Mouse (Mus musculus) WW6 (cell line): Measurements from ENCODE around the gene Dnah8.
"Not testable (repeated sequence)": the region's sequence is repeated elsewhere in the genome, so short reads cannot be mapped to it uniquely, and the experiment has no call there.

Experiments
- DNase-seq: peaks from one replicate; pipeline ENCODE4 v3.0.0-alpha.2; 2013; ENCODE audit warnings: low read depth, low spot score

Gene Dnah8

DNA sequence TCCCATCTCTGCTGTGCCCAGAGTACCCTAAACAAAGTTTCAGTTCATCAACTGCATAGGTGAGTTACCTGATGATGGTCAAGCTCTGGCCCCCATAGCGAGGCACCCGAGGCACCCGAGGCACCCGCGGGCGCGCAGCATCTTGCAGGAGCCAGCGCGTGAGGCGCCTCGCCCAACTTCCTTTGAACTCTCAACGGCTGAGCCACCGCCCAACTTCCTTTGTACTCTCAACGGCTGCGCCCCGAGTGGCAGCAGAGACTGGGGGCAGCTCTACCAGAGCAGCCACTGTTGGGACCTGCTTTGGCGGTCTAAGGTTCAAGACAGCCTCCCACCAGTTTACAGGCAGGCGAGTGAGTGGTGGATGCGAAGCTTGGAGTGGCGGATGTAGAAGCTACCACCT is at the start of gene Dnah8:
TSS of gene Dnah8 (plus strand) at position 223 of the 400 bp plus-strand sequence.
- DNase-seq, result not testable (repeated sequence)

DNA sequence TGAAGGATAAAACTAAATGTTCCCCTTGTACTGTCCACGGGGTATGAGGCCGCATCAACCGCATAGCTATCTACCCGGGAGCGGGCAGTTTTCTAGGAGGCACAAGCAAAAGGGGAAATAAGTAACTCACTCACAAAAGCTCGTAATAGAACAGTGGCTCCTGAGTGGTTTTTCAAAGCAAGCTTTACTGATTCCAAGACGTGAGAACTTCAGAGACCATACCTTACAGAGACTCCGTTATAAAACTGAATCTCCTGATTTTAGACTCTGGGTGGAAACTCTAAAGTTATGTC is 49.4 kb upstream of the Dnah8 start:
- DNase-seq, result no peak

DNA sequence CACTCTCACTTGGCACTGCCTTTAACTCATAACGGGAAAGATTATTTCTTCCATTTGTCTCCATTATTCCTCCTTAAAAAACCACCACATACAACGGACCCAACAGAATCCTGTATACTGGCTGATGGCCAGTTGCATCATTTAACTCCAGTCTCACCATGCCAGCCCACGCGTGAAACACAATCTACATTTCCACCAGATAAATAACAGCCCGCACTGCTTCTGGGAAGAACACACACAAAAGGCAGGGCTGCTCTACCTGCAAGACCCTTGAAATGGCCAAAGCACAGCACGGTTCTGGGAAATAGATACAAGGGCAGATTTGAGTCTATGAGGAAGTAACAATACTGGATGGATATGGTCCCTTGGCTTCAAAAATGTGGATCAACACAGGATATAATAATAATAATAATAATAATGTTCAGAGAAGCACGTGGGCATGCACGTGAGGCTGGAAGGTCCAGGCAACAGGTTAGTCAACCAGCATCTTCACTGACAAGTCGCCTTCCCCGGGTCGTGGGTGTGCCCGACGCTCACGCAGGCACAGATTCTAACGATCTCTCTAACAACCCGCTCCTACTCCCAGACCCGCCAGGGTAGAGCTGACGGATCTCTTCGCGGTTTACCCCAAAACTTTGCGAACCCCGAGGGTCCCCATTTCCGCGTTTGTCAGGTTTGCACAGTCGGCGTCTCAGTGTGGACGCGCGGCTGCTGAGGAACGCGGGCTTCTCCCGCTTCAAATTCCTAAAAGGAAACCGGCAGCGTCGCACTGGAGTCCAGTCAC is 48.8 kb upstream of the Dnah8 start:
- peak; percentile 13 for DNase-seq

DNA sequence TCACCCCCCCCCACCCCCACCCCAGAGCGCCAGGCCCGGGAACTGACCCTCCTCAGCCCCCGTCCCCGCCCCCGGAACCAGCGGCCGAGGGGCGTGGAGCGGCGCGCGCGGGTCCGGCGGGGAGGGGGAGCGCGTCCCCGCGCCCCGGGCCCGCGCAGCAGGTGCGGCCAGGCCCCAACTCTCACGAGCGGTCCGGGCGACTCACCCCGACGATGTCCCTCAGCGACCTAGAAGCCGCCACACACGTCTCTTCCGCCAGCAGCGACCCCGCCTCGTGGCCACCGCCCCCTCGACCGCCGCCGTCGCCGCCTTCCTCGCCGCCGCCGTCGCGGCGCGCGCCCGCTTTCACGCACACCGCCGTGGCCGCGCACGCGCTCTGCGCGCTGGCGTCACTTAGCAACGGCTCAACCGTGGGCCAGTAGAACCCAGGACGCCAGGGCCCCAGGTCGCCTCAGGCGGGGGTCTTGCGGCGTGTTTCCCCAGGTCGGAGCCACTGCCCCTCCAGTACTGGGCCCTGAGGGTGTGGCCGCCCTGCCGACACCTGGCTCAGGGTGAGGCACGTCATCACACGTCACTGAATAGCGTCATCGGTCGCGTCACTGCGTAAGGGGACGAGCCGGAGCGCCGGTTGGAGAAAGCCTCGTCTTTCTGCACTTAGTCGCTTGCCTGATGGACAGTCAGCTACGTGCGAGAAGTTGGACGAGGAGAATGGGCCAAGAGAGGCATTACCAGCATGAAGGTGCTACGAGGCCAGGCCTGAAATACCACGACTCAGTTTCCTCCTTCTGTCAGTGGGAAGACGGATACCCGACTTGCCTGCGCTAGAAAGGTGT is 48.0 kb upstream of the Dnah8 start, which contains the start of gene Btbd9:
TSS of gene Btbd9 (minus strand) at position 548 of the 833 bp plus-strand sequence.
- DNase-seq, result peak; percentile 70

DNA sequence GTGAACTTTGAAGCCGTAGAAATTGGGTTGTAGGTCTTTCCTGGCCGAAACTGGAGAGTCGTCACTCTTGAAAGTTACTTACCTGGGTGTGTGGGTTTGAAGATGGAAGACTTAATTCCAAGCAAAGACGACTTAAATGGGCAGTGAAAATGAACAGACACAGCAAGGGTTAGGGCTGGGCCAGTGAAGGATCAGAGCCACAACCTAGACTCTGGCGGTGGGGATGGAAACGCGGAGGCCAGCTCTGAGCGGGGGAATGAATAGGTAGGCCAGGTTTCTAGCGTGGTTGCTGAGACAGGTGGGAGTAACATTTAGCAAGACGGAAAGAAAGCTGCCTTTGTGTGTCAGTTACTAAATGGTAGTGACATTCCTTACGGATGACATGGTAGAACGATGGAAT is 47.2 kb upstream of the Dnah8 start:
- no peak for DNase-seq

DNA sequence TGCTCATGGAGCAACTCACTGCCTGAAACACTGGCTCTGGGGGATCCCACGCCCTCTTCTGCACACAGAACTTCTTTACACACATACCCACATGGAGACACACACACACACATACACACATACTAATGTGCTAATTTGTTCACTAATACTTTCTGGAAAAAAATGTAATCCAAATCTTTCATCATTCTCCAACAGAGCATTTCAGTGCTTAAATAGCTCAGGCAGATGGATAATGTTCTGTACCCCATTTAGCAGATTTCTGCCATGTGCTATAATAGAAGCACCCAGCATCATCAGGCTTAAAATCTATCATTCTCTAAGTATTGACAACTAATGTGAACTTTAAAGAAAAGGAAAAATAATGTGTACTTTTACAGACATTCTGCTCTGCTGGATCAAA is 43.4 kb upstream of the Dnah8 start:
- DNase-seq, result no peak

DNA sequence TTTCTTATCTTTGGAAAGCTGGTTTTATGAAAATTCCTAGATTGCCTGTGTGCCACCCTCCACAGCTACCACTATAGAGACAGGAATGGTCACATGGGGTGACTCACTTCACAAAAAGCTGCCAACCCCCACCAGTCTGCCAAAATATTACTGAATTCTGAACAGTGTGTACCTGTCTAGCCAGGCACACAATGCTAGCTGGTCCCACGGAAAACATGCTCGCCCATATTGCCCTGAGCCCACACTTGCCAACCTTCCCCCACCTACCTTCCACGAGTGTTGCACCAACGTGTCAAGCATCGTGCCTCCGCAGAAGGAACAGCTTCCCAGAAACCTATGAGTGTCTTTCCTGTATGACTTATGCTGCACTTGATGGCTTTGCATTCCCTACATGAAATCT is 43.0 kb upstream of the Dnah8 start:
- DNase-seq, result no peak

DNA sequence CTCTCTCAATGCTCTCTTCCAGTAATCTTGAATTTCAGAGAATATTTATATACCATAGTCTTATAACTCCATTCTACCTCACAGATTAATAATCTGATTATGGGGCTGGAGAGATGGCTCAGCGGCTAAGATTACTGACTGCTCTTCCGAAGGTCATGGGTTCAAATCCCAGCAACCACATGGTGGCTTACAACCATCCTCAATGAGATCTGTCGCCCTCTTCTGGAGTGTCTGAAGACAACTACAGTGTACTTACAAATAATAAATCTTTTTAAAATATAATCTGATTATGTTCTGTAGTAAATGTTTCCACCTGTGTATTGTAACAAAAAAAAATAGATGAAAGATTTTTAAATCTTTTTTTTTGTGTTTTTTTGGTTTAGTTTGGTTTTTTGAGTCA is 41.8 kb upstream of the Dnah8 start:
- no peak for DNase-seq

DNA sequence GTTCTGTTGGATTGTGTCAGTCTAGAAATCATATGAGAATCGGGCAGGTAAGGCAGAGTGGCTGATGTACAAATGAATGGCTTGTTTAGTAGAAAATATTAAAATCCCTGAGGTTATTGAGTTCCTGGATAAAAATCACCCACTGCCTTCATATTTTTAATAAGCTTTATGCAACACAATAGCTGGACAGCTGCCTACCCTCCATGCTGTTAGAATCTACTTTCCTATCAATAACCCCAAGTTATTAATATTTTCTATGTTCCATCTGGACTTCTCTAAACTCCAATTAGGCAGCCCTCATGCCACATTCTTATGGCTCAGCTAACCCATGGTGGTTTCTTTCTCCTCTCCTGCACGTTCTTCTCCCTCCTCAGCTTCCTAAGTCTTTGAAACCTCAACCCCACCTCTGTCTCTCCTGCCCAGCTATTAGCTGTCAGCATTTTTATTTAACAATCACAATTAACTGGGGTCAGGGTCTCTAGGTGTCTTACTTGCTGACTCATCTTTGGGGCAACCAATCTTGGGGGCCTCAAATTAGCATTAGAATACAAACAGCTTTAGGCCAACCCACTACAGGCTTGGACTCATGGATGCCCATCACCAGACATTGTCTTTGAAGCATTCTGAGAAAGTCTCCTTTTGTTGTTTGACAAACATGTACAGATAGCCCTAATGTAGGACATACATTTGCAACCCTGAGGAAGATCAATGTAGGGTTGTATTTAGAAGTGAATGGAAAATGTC is 40.7 kb upstream of the Dnah8 start:
- DNase-seq, result no peak

DNA sequence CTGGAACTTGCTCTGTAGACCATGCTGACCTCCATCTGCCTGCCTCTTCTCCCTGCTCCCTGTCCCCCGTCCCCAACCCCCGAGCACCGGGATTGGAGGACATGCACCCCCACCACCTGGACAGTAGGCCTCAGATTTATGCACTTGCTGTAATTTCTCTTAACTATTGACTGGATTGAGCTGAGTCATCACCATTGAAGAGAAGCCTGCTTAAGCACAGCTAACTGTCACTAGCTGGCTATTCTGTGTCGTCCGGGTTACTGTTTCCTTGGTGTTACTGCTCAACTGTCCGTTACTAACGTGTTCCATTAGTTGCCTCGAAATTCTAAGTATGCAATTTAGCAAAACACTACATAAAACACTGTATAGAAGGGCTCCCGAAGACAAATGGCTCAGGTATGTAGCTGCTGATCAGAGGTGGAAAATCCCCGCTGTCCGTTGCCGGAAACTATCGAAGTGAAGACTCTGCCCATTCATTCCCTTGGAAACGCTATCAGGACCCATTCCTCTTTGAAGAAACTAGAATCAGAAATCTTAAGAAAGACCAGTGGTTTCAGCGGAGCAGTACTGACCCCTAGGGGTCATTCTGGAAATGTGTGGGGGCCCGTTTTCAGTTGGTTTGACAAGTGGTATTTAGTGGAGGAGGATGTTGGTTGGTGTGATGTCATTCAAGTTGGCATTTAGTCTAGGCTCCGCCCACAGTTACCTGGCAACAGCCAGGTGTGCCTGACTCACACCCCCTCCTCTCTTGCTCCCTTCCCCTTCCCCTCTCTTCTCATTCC is 33.5 kb upstream of the Dnah8 start:
- peak; percentile 43 for DNase-seq

DNA sequence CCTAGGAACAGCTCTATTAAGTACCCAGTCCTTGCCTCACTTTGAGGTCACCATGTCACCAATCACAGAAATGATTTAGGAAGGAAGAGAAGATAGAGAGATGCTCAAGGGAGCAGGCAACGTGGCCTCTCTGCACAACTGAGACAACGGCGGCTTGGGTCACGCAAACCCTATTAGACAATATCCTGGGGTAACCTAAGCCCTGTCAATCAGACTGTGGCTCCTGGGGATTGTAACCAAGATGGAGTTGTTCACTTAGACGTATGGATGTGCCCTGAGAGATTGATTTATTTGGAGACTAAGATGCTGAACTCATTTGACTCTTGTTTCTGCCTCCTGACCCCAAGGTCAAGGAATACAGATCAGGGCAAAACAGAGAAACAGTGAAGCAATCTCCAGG is 29.7 kb upstream of the Dnah8 start:
- no peak for DNase-seq

DNA sequence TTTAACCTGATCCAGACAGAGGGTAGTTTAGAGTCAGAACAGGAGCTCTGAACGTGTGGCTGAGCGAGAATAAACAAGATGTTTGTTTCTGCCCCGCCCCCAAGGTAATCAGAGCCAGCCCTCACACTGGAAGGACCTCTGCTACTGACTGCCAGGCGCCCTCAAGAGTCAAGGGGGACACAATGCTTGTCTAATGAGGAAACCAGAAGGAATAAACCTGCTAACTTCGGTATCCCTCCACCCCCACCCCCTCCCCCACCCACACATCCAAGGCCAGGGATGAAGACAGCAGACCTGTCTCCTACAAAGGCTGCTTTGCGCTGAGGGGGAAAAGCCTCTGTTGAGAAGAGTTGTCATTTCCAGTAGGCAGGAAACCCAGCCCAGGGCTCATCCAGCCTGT is 29.3 kb upstream of the Dnah8 start:
- DNase-seq, result no peak

DNA sequence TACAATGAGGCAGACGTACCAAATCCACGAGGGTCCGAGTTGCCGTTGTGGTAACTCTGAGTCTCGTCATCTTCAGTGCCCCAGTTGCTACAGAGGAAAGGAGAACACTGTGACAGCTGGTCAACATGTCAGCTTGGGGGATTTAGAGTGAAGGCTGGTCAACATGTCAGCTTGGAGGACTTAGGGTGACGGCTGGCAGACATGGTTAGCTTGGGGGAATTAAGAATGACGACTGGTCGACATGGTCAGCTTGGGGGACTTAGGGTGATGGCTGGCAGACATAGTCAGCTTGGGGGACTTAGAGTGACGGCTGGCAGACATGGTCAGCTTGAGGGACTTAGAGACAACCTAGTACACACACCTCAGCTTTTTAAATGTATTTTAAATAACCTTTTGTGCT is 26.4 kb upstream of the Dnah8 start:
- DNase-seq, result no peak

DNA sequence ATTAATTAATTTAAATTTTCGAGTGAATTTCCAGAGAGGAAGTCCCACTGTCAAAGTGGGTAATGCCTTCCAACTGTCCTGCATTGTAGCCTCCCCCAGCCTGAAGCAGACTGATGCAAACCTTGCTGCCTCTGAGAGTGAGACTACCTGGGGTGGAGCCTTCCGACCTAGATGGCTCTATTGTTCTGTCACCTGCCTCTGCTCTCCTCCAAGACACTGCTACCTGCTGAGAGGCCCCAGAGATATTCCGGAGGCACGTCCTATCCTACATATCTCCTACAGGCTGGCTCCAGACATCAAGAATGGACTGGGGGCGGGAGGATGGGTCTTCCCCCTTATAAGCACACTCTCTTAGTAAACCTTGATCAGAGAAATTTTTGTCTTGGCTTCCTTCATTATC is 25.9 kb upstream of the Dnah8 start:
- DNase-seq, result no peak

DNA sequence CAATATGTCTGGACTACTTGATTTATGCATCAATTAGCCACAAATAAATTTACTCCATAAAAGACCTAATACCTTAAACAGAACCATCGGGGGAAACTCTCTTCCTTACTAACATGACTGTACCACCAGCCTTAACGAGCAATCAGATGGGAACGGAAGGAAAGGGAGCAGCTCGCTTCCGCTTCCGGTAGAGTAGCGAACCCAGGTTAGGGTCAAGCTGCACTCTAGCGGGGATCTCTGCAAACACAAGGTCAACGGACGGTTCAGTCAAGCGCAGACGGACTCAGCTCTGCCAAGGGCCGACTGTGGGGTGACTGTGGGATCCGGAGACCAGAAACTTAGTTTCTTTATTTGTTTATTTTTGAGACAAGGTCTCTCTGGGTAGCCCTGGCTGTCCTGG is 22.0 kb upstream of the Dnah8 start:
- DNase-seq, result no peak

DNA sequence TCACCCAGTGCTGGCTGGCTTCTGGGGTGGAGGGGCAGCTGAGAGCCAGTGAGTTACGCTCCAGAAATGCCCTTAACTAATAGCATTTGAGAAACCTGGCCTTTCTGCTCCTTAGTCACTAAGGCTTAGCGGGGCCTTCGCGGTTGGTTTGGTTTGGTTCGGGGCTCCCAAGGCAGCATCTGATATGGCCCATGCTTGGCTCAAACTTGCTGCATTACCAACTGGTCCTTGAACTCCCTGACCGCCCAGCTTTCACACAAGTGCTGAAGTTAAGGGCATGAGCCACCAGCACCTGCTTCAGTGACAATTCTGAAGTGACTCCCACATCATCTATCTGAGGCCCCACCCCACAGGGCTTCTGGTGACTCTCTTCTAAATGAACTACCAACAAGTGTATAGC is 19.9 kb upstream of the Dnah8 start:
- DNase-seq, result no peak

DNA sequence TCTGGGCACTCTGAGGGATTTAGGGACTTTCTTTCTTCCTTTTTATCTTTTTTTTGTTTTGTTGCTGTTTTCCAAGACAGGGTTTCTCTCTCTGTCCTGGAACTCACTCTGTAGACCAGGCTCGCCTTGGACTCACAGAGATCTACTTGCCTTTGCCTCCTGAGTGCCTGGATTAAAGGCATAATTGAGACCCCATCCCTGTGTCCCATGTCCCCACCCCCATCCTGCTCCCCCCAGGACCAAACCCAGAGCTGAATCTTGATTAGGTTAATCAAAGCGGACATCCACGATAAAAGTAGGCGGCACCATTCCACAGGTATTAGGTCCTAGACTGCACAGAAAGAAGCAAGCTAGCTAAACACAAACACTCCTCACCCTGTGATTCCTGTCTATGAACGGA is 19.2 kb upstream of the Dnah8 start:
- DNase-seq, result no peak

DNA sequence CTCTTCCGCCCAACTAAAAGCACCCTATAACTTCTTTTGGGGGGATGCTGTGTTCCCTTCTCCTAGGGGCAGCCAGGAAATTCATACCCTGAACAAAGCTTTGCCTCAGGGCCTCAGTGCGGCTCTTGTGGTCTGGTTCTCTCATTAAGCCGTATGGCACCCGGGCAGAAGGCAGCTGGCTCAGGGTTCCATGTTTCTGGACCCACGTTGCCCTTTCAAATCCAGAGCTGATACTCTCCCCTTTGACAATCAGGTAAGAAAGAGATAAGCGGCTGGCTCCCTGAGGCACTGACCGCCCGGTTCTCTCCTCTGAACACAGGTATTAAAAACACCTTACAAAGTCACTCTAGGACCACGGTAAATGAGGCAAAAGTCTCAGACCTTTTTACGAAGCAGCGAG is 17.9 kb upstream of the Dnah8 start:
- no peak for DNase-seq

DNA sequence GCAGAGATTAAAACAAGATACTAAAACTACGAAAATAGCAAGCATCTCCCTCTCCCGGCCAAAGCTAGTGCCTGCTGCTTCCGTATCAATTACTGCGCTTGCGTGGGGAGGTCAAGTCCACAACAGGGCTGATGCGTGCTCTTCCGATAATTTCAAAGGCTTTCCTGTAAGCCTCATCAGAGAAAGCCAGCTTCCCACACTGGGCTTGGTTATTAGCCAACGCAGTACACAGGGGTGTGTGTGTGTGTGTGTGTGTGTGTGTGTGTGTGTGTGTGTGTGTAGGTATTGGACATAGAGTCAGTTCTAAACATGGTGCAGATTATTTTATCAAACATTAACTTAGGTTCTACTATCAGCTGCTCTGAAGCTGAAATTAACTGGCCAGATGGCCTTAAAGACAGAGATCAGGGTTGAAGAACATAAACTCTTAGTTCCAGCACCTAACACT is 17.5 kb upstream of the Dnah8 start:
- no peak for DNase-seq

DNA sequence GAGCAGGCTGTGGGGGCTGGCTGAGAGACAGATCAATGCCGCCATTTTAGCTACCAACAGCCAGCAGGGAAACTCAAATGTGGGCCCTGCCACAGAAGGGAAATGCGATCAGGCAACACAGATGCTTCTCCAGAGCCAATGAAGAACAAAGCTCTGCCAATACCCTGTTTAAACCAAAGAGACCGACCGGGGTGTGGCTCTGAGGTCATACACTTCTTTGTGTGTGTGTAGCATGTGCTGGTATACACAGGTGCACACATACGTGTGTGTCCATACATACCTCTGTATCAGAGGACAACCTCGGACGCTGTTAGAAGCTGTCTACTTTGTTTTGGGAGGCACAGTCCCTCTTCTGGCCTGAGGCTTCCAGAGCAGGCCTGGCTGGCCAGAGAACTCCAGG is 16.8 kb upstream of the Dnah8 start:
- no peak for DNase-seq

DNA sequence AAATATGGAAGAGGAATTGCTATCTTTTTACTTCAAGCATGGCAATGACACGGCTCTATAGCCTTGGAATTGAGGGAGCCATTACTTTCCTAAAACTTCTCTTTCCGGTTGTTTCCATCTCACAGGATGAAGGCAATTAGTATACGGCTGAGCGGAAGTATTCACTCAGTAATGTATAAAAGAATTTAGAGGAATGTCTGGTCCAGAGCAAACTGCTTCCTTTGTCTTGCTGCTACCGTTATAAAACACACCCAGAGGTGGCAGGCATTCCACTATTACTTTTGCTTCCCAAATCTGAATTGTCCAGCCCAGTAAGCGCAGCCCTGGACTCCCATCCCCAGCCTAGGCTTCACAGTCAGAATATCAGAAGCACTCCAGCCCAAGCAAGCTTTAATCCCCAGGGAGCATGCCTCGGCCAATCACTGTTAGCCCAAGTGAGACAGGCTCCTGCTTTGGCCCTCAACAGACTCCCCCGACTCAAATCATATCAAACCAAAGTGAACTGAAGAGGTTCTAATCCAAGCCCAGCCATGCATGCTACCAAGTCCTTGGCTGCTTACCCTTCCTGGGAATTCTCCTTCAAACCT is 16.2 kb upstream of the Dnah8 start:
- no peak for DNase-seq
